Mouse (Mus musculus): ENCODE data around the gene Cilp2. TPM values are rescaled to one million over a fixed set of nuclear protein-coding genes. Genes with fewer than 3 reads are reported as not detected.

Gene Cilp2
- polyA plus RNA-seq, 1 experiment, result 2.2 TPM

DNA sequence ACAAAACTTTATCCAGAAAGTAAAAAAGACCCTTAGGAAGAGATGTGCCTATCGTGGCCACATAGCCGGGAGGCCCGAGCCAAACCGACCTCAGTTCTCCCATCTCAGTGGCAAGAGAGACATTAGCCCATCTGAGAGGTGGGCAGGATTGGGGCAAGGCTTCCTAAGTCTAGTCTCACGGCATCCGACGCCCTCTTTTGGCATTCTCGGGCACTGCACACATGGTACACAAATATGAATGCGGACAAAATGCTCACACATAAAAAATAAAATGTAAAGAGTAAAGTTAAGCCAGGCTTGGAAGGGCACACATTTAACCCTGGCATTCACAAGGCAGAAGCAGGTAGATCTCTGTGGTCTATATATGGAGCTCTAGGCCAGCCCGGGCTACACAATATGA, 33.6 kb downstream of the Cilp2 start:
- WGBS, result 98% methylated on average over 10 of the region's 10 CpGs
- H3K4me3 ChIP-seq (ENCODE audit: control insufficient read depth, insufficient read depth, low read length), result no peak overlapping the region
- H3K36me3 ChIP-seq (ENCODE audit: control insufficient read depth, insufficient read depth, low read length), result no peaks in the 10 kb centered on the region
- H3K27me3 ChIP-seq (ENCODE audit: control insufficient read depth, insufficient read depth, low read length), result no peaks in the 10 kb centered on the region
- no peak overlapping the region for H3K27ac ChIP-seq (ENCODE audit: control insufficient read depth, insufficient read depth, low read length)
- no peaks in the 10 kb centered on the region for H3K4me1 ChIP-seq (replicated peaks; ENCODE audit: control insufficient read depth, insufficient read depth, low read length)
- no peak for TF ChIP-seq CTCF (IDR thresholded peaks at IDR 0.05; ENCODE audit: borderline replicate concordance, control insufficient read depth, extremely low read depth, insufficient read depth, low read length, poor library complexity)
- no peak for DNase-seq

DNA sequence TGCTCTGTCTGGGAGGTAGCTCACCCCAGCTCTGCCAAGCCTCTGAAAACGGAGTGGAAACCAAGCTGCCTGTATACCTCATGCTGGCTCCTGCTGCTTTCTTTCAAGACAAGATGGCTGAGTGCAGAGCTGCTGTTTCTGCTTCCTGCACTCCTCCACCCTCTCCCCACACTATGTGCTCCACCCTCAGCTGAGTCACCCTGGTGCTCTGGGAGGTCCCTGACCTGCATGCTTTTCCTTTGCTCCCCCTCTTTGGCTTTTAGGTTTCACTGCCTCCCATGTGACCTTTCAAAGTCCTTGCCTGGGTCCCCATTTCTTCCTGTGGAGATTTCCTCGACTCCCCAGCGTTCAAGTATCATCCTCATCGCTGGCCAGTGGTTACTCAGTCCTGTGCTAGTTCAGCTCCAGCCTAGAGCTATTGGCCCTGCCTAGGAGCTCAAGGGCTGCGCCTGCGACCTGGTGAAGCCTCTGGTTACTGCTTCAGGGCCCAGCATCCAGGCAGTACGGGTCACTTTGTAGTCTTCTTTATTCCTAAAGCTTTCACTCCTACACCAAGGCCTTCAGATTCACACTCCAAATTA, 36.5 kb downstream of the Cilp2 start:
- TF ChIP-seq CTCF (IDR thresholded peaks at IDR 0.05; ENCODE audit: borderline replicate concordance, control insufficient read depth, extremely low read depth, insufficient read depth, low read length, poor library complexity), result no peak
- no peak for TF ChIP-seq POLR2A (IDR thresholded peaks at IDR 0.05; ENCODE audit: control insufficient read depth, extremely low read depth, insufficient read depth, low read length, poor library complexity)
- no peak overlapping the region for H3K27ac ChIP-seq (ENCODE audit: control insufficient read depth, insufficient read depth, low read length)
- H3K4me3 ChIP-seq (ENCODE audit: control insufficient read depth, insufficient read depth, low read length), result no peak overlapping the region
- no peaks in the 10 kb centered on the region for H3K36me3 ChIP-seq (ENCODE audit: control insufficient read depth, insufficient read depth, low read length)
- H3K27me3 ChIP-seq (ENCODE audit: control insufficient read depth, insufficient read depth, low read length), result no peaks in the 10 kb centered on the region
- H3K4me1 ChIP-seq (replicated peaks; ENCODE audit: control insufficient read depth, insufficient read depth, low read length), result no peaks in the 10 kb centered on the region
- WGBS, result 89% methylated on average over 7 of the region's 7 CpGs
- DNase-seq, result no peak

DNA sequence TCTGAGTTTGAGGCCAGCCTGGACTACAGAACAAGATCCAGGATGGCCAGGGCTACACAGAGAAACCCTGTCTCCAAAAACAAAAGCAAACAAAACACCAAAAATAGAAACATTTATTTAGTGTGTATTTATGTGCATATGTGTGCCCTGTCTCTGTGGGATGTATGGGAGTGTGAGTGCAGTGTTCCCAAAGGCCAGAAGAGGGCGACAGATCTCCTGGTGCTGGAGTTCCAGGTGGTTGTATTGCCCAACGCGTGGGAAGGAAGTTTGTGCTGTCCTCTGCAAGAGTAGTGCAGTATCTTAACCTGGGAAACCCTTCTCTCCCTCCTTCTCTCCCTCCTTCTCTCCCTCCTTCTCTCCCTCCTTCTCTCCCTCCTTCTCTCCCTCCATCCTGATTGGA, 37.6 kb downstream of the Cilp2 start:
- Histone ChIP-seq H3K4me3 (ENCODE audit: control insufficient read depth, insufficient read depth, low read length) (no peak overlapping the region), H3K4me1 (replicated peaks; ENCODE audit: control insufficient read depth, insufficient read depth, low read length) (no peaks in the 10 kb centered on the region), H3K36me3 (ENCODE audit: control insufficient read depth, insufficient read depth, low read length) (no peaks in the 10 kb centered on the region), H3K27me3 (ENCODE audit: control insufficient read depth, insufficient read depth, low read length) (no peaks in the 10 kb centered on the region), H3K27ac (ENCODE audit: control insufficient read depth, insufficient read depth, low read length) (no peak overlapping the region)
- TF ChIP-seq CTCF (IDR thresholded peaks at IDR 0.05; ENCODE audit: borderline replicate concordance, control insufficient read depth, extremely low read depth, insufficient read depth, low read length, poor library complexity), result no peak
- WGBS, result 72% methylated on average over 3 of the region's 3 CpGs
- DNase-seq, result no peak

DNA sequence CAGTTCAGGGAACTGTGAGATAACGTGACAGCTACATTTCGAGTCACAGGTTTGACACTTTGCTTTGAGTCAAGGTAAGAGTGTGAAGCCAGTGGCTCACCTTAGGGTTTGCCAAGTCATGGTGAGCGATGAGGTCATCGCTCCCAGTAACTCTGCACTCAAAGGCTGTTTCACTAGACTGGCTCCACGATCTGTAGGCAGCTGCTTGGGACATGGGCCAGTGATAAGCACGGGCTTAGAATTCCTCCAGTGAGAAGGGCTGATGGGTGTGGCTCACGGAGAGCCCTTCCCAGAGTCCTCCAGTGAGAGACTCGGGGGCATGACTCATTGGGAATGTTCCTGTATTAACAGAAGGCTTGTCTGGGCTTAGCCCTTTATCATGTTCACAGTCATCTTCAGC, 38.5 kb downstream of the Cilp2 start:
- Histone ChIP-seq H3K27ac (ENCODE audit: control insufficient read depth, insufficient read depth, low read length) (no peak overlapping the region), H3K4me3 (ENCODE audit: control insufficient read depth, insufficient read depth, low read length) (no peak overlapping the region), H3K4me1 (replicated peaks; ENCODE audit: control insufficient read depth, insufficient read depth, low read length) (no peaks in the 10 kb centered on the region), H3K36me3 (ENCODE audit: control insufficient read depth, insufficient read depth, low read length) (no peaks in the 10 kb centered on the region), H3K27me3 (ENCODE audit: control insufficient read depth, insufficient read depth, low read length) (no peaks in the 10 kb centered on the region)
- no peak for DNase-seq
- WGBS, result 95% methylated on average over 8 of the region's 8 CpGs
- no peak for TF ChIP-seq POLR2A (IDR thresholded peaks at IDR 0.05; ENCODE audit: control insufficient read depth, extremely low read depth, insufficient read depth, low read length, poor library complexity)
- no peak for TF ChIP-seq CTCF (IDR thresholded peaks at IDR 0.05; ENCODE audit: borderline replicate concordance, control insufficient read depth, extremely low read depth, insufficient read depth, low read length, poor library complexity)

DNA sequence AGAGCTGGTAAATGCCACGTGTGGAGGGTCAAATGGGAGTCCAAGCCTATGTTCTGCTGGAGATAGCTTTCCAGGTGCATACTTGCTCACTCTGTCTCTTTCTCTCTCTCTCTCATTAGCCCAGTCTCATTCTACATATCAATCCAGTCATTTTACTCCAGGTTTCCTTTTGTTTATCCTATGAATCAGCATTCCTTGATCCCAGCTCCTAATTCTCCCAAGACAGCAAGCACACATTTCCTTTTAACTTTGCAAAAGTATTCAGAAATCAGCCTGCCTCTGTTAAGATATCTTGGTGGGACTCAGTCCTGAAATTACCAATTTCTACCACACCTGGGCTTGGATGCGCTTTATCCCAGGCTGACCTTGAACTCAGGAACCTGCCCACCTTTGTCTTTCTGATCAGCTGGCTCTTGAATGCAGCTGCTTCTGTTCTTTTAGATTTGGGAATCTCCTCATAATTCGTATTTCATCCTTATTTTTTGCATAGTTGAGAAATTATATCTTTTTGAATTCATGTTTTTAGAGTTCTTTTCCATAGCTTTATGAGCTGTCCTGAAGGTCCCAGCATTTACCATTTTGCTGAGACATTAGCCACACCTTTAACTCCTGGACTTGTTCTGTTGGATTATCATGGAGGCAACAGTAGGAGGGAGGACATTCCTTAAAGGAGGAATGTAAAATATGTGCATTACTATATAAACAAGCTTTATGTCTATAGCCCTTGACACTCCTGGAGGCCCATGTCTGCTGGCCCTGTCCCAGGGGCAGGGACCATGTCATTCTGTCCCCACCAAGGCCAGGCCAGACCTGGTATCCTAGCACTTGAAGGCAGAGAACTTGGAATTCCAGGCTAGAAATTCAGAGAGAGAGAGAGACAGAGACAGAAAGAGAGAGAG, 40.1 kb downstream of the Cilp2 start:
- DNase-seq, result no peak
- TF ChIP-seq POLR2A (IDR thresholded peaks at IDR 0.05; ENCODE audit: control insufficient read depth, extremely low read depth, insufficient read depth, low read length, poor library complexity), result no peak
- H3K4me3 ChIP-seq (ENCODE audit: control insufficient read depth, insufficient read depth, low read length), result no peak overlapping the region
- H3K4me1 ChIP-seq (replicated peaks; ENCODE audit: control insufficient read depth, insufficient read depth, low read length), result no peaks in the 10 kb centered on the region
- H3K27ac ChIP-seq (ENCODE audit: control insufficient read depth, insufficient read depth, low read length), result no peak overlapping the region
- H3K27me3 ChIP-seq (ENCODE audit: control insufficient read depth, insufficient read depth, low read length), result no peaks in the 10 kb centered on the region
- no peaks in the 10 kb centered on the region for H3K36me3 ChIP-seq (ENCODE audit: control insufficient read depth, insufficient read depth, low read length)
- WGBS, result 91% methylated on average over 3 of the region's 3 CpGs

DNA sequence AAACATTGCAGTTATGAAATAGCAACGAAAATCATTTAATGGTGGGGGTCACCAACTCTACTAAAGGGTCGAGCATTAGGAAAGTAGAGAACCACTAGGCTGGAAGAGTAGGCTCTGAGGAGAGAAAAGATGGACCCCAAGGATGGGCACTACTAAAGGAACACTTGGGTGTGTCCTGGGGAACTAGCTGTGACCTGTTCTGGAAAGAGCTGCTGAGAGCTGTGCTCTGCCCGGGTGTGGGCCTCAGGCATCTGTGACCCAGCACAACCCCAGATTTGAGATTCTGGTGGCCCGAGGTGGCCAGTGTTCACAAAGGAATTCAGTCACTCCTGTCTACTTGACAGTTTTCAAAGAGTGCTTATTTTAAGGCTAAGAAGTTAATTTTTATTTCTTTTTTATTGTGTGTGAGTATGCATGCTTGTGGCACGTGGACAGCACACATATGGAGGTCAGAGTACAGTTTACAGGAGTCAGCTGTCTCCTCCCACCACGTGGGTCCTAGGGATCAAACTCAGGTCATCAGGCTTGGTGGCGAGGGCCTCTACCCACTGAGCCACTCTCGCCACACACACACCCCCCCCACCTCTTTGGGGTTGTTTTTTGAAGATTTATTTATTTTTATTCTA, 50.3 kb downstream of the Cilp2 start:
- DNase-seq, result no peak
- Histone ChIP-seq H3K27me3 (ENCODE audit: control insufficient read depth, insufficient read depth, low read length) (no peaks in the 10 kb centered on the region), H3K27ac (ENCODE audit: control insufficient read depth, insufficient read depth, low read length) (no peak overlapping the region), H3K4me1 (replicated peaks; ENCODE audit: control insufficient read depth, insufficient read depth, low read length) (peaks cover 5% of the 10 kb centered on the region), H3K36me3 (ENCODE audit: control insufficient read depth, insufficient read depth, low read length) (no peaks in the 10 kb centered on the region), H3K4me3 (ENCODE audit: control insufficient read depth, insufficient read depth, low read length) (no peak overlapping the region)
- TF ChIP-seq POLR2A (IDR thresholded peaks at IDR 0.05; ENCODE audit: control insufficient read depth, extremely low read depth, insufficient read depth, low read length, poor library complexity) (no peak), CTCF (IDR thresholded peaks at IDR 0.05; ENCODE audit: borderline replicate concordance, control insufficient read depth, extremely low read depth, insufficient read depth, low read length, poor library complexity) (no peak)
- WGBS, result 91% methylated on average over 8 of the region's 8 CpGs

Measured in thymus, adult 2 months (tissue).